35 mouse cellular contexts compared by ENCODE assay signal in the genomic region with DNA sequence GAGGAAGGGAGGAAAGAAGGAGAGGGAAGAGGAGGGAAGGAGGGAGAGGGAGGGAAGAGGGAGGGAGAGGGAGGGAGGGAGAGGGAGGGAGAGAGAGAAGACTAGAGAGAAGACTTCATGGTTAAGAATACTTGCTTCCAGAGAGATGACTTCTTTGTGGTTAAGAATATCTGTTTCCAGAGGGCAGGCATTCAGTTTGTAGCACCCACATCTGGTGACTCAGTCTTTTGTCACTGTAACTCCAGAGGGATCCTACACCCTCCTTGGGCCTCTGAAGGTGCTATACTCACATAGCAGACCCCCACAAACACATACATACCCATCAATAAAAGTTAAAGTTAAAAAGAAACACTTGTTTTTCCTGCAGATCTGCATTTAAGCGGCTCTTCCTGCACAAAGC. TPM values are rescaled to one million over a fixed set of nuclear protein-coding genes. Genes with fewer than 3 reads are reported as not detected.
"Had no signal": no experiment of that assay in that cellular context is flagged by ENCODE, and none has a peak within 500 bp of the region (broad histone marks: within the 10 kb centered on the region; RNA-seq: fewer than 3 reads in every experiment).

No protein-coding gene starts in this region.

- H3K27me3 ChIP-seq: heart, embryonic 12.5 days; heart, embryonic 13.5 days; heart, embryonic 15.5 days; hindbrain, embryonic 12.5 days; hindbrain, embryonic 13.5 days; hindbrain, embryonic 15.5 days; intestine, embryonic 15.5 days; kidney, embryonic 15.5 days had no signal

- H3K9ac ChIP-seq: heart, embryonic 12.5 days; heart, embryonic 13.5 days; heart, embryonic 15.5 days; hindbrain, embryonic 12.5 days; hindbrain, embryonic 13.5 days; hindbrain, embryonic 14.5 days; hindbrain, embryonic 15.5 days; intestine, embryonic 15.5 days; kidney, embryonic 15.5 days had no signal

- H3K4me3 ChIP-seq: heart, embryonic 12.5 days; heart, embryonic 13.5 days; heart, embryonic 15.5 days; hindbrain, embryonic 10.5 days; hindbrain, embryonic 12.5 days; hindbrain, embryonic 13.5 days; hindbrain, embryonic 15.5 days; intestine, embryonic 15.5 days; kidney, embryonic 15.5 days; layer of hippocampus, adult 2 months; left cerebral cortex, adult 2 months had no signal

- H3K4me1 ChIP-seq: heart, embryonic 12.5 days; hindbrain, embryonic 10.5 days; hindbrain, embryonic 12.5 days; hindbrain, embryonic 13.5 days; hindbrain, embryonic 15.5 days; intestine, embryonic 15.5 days; kidney, embryonic 15.5 days had no signal

- H3K4me2 ChIP-seq: heart, embryonic 11.5 days; heart, embryonic 12.5 days; heart, embryonic 13.5 days; heart, embryonic 15.5 days; hindbrain, embryonic 12.5 days; hindbrain, embryonic 13.5 days; hindbrain, embryonic 14.5 days; hindbrain, embryonic 15.5 days; intestine, embryonic 15.5 days; kidney, embryonic 15.5 days had no signal

- H3K27ac ChIP-seq: heart, embryonic 13.5 days; heart, embryonic 15.5 days; hindbrain, embryonic 10.5 days; hindbrain, embryonic 12.5 days; hindbrain, embryonic 13.5 days; hindbrain, embryonic 14.5 days; hindbrain, embryonic 15.5 days; hindbrain, postnatal 0 days; intestine, embryonic 15.5 days; kidney, embryonic 15.5 days; kidney, postnatal 0 days; layer of hippocampus, adult 2 months; left cerebral cortex, adult 2 months had no signal

- ATAC-seq: hindbrain, embryonic 16.5 days; hindbrain, postnatal 0 days; inflammation-experienced regulatory T-cells, adult 6 months; intestine, embryonic 15.5 days; intestine, embryonic 16.5 days; intestine, postnatal 0 days had no signal

- DNase-seq: heart, postnatal 14 days; heart, postnatal 36 days; heart, postnatal 4 days; kidney, adult 11 months; kidney, adult 18-20 months; kidney, adult 2 months; kidney, adult 8-10 months; kidney, adult 9 months; kidney, postnatal 10 days; kidney, postnatal 14 days; kidney, postnatal 25 days; kidney, postnatal 36 days; kidney, postnatal 4 days; layer of hippocampus, adult 9-11 months; layer of hippocampus, postnatal 36 days had no signal

- H3K9me3 ChIP-seq: heart, embryonic 12.5 days; heart, embryonic 13.5 days; heart, embryonic 15.5 days; hindbrain, embryonic 10.5 days; hindbrain, embryonic 12.5 days; hindbrain, embryonic 13.5 days; hindbrain, embryonic 15.5 days; intestine, embryonic 15.5 days; kidney, embryonic 15.5 days had no signal

RNA-seq across cellular contexts. Expression of a gene that starts 44.1 kb away (rescaled TPM):
- total RNA-seq: hematopoietic stem cell, adult 5-6 weeks had no signal
